Mouse (Mus musculus): Measurements from ENCODE around the gene Rab3b.

Gene Rab3b

DNA sequence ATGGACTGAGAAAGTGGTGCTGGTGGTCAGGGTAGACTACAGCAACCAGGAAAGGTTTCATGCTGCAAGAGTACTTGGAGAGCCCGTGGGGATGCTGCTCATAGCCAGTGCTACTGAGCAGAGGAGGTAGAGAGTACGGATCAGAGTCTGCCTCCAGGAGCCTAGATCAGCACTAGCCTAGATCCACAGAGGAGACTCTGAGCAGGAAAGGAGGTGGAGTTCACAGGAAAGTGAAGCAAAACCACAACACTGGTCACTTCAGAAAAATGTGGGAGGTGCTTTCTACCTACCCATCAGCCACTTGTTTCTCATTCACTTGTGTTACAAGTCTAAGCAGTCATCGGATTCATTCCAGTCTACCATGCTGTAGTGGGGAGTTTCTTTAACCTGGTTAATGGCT is 80.8 kb downstream of the Rab3b start:
- no peak for DNase-seq

DNA sequence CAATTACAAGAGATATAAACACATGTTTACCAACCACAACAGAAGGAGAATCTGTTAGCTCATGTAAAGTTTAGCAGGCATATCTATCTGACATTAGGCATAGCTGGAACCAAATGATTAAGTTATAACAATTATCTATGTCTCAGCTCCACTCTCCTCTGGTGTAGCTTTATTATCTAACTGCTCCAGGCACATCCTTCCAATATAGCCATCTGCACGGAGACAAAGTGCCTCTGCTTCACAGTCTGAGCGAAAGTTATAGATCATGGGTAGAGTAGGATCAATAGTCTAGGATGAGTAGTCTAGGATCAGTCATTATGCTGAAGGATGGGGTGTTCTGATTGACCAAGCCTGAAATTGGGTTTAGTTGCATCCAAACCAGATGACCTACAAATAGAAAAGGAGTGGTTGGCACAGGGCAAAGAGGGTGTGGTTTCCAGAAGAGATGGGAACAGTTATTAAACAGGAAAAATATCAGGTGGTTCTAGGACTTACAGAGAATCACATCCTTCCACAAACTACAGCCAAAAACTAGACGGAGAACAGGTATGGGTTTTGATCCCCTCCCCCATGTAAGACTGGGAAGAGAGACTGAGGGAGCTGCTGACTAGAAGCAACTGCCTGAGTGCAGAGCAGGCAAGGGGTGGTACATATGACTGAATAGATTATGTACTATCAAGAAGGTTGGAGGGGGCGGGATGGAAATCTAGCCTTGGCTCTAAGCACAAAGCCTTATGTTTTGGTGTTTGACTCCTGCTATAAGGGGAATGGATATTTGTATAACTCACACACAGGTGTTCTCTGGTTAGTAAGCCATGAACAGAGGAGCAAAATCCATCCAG is 82.0 kb downstream of the Rab3b start:
- no peak for DNase-seq

DNA sequence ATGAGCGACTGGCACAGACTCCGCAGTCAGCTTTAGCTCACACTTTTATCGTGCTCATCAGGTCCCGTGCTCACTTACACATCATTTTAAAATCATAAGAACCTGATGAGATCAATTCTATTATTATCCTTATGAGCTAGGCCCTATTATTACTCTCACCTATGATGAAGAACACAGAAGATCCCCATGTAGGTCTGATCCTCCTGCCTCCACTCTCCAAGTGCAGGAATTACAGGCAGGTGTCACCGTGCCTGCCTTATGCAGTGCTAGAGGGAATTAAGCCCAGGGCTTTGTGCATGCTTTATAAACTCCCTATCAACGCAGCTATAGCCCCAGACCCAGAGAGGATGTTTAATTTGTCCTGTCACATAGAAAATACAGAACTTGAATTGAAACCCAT is 84.2 kb downstream of the Rab3b start:
- no peak for DNase-seq

DNA sequence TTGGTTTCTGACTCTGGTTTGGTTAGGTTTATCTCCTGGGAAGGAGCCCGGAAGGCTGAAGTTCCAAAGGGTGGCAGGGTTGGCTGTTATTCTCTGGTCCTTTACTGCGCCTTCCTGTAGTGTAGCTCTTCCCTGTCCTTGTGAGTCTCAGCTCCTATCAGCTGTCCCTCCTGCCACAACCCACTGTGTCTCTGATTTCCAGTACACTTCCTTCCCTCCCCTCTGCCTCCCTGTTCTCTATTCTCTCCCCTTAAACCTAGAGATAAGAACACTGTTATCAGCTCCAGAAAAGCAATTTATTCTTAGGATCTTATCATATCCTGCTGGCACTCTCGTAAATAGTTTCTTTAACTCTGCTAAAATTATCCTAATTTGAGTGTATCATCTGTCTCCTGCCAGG is 90.7 kb downstream of the Rab3b start:
- DNase-seq = no peak

DNA sequence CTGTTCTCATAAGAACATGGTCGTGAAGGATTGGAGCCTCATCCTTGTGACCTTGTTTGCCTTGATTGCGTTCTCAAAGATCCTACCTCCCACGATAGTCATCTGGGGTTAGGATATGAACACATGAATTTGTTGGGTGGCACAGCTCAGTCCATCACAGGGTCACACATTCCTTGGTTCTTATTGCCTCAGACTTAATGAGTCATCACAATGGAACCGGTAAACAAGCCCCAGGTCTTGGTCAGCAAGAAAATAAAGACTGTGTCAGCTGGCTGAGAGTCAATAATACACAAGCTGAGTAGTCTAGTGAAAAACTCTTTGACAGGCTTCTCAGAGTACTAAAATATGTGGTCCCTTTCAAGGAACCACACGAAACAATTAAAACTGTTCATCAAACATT is 92.2 kb downstream of the Rab3b start:
- peak; percentile 15 for DNase-seq

DNA sequence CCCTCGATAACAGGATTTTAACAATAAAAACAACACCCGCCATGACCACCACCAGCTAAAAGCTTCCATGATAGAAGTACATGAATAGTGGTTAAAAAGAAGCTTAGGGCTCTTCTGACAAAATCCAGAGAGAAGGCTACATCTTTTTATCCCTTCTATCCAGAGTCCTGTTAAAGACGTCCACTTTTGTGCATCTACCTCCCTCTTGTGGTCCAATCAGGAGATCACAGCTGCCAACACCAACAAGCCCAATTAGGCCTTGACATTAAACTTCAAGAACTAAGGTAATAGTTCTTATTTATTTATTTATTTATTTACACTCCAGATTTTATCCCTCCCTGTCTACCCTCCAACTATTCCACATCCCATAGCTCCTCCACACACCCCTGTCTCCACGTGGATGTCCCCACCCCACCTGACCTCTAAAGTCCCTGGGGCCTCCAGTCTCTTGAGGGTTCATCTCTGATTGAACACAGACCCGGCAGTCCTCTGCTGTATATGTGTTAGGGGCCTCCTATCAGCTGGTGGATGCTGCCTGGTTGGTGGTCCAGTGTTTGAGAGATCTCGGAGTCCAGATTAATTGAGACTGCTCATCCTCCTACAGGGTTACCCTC is 97.7 kb downstream of the Rab3b start:
- peak; percentile 70 for DNase-seq

DNA sequence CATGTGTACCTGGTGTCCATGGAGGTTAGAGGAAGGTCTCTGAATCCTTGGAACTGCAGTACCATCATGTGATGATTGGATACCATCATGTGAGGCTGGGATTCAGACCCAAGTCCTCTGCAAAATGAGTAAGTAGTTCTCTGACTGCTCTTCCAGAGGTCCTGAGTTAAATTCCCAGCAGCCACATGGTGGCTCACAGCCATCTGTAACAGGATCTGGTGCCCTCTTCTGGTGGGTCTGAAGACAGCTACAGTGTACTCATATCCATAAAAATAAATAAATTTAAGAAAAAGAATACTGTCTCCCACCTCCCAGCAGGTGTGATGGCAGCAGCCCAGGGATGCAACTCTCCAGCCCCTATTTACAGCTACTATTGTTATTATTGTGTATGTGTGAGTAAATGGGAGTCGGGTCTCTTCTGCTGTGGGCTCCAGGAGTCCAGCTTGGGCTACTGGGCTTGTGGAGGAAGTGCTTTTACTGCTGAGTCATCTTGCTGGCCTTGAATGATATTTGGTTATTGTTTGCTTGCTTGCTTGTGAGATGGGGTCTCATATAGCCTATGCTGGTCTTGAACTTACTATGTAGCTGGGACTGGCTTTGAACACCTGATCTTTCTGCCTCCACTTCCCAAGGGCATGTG is 108.1 kb downstream of the Rab3b start:
- DNase-seq = no peak

DNA sequence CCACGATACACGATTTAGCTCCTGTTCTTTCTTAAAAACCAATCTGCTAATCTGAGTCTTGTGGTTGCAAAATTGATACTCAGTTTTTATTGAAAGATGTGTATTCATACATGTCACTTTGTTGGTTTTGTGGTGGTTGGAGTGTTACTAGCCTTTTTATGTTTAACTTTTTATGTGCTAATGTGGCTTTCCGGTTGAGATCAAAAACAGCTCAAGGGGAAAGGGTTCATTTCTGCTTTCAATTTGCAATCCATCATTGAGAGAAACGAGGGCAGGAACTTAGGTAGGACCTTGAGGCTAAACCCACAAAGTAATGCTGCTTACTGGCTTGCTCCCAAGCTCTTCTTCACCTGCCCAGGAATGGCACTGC is 108.6 kb downstream of the Rab3b start:
- DNase-seq = no peak

DNA sequence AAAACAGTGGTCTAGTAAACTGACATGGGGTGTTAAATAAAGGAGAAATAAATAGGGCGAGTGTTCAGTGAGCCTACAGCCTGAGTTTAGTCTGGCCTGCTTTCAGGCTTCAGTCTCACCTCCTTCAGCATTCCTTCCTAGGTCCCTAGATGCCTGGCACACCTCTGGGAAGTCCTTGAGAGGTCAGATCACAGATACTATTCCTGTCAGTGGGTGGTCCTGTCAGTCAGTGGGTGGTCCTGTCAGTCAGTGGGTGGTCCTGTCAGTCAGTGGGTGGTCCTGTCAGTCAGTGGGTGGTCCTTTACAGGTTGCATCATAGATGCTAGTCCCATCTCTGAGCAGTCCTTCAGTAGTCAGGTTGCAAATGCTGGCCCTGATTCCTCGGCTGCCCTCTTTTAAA is 110.6 kb downstream of the Rab3b start:
- no peak for DNase-seq

DNA sequence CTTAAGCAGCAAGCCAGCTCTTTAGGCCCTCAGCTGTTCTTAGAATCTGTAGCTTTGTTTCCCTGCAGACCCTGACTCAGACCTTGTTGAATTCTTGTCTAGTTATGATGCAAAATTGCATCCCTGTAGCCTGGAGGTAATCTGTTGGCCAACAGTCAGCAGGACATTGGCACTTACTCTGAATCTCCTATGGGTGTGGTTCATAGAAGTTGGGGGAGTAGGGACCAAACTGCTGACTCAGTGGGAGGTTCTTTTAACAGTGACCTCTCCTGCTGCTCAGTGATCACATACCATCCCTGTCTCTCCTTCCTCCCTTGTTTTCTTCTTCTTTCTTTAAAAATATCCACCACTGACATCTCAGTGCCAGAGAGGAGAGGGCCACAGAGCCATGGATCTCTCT is 111.2 kb downstream of the Rab3b start:
- DNase-seq = no peak

DNA sequence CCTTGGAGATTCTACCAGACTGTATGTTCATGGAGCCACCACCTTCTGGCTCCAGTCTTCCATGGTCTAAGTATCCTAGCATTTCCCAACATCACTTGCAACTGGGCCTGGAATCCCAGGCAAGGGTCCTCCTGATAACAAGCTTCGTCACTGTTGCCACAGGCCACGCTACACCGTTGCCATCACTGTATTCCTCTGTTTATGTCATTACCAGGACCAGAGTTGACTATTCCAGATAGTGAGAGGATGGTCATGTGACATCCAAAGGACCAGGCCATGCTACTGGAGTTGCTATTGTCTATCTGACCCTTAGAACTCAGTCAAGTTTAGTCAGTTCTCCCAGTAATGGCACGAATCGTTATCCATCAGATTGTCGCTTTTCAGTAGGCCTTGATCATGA is 111.7 kb downstream of the Rab3b start:
- DNase-seq = no peak

DNA sequence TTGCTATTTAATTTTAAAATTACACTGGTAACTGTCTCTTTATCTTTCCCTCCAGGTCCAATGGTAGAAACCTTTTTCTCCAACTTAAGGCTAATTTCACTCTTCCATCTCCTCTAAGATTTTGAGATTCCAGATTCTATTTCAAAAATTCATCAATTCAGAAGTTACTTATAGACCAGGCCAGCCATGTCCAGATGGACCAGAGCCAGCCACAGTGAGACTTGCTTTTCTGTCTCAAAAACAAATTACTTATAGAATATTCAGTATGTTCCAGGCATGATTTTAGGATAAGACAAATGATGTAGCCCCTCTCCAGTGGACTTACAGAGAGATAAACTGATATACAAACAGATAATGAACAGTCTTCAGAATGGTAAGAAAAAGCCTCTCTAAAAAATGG is 112.9 kb downstream of the Rab3b start:
- no peak for DNase-seq

Data from kidney, adult 9 months (tissue).